Mouse (Mus musculus) gastrocnemius, postnatal 4 days (tissue): ENCODE measurements around the gene Mllt11. TPM values are rescaled to one million over a fixed set of nuclear protein-coding genes. Genes with fewer than 3 reads are reported as not detected.

Experiments used
- DNase-seq, 2 experiments: peaks; one replicate each; pipeline ENCODE4 v3.0.0; 2021 to 2022; ENCODE audit warnings: low spot score in 2 of 2, mixed read lengths in 2 of 2
- long read RNA-seq, 2 experiments: library from polyadenylated mRNA; stranded (forward); transcript quantifications; one replicate each; pipeline ENCODE4 v2.0.0; 2021
- total RNA-seq, 2 experiments: library from RNA; stranded (reverse); gene quantifications; 2 replicates each; pipeline ENCODE4 v1.2.3; 2021

The Mllt11 gene
- 10 to 100 TPM; 30.9 to 34.4 TPM for total RNA-seq
- long read RNA-seq, experiment 1, transcript Mllt11-201 (2 exons, 1,923 nt) = major isoform, 58 of 75 reads
- long read RNA-seq, experiment 1, partial matches to known transcripts = 2 of 75 reads
- long read RNA-seq, experiment 1, other reads (novel, unspliced or antisense) = 15 of 75 reads
- long read RNA-seq, experiment 2, transcript Mllt11-201 (2 exons, 1,923 nt) = major isoform, 52 of 65 reads
- long read RNA-seq, experiment 2, partial matches to known transcripts = 1 of 65 reads
- long read RNA-seq, experiment 2, other reads (novel, unspliced or antisense) = 12 of 65 reads

GRCm38 (mm10) chr3:95231298-95232221, at the start of gene Mllt11:
TSS of gene Mllt11 (minus strand) at chr3:95232171.
- no peak for DNase-seq

- peak; percentile 96 to 99 for DNase-seq
Observed at GRCm38 (mm10) chr3:95281216-95282126, 49.5 kb upstream of the Mllt11 start, which contains the start of the genes Mindy1 and Prune1. TSS of gene Mindy1 (plus strand) at chr3:95281345. TSS of gene Prune1 (minus strand) at chr3:95282076.

GRCm38 (mm10) chr3:95280747-95281146, 48.8 kb upstream of the Mllt11 start:
- no peak for DNase-seq

- DNase-seq = no peak
Observed at GRCm38 (mm10) chr3:95277149-95277551, 45.2 kb upstream of the Mllt11 start.

- no peak for DNase-seq
Observed at GRCm38 (mm10) chr3:95276428-95276934, 44.5 kb upstream of the Mllt11 start.

GRCm38 (mm10) chr3:95275161-95275560, 43.2 kb upstream of the Mllt11 start:
- no peak for DNase-seq

- DNase-seq = no peak
Observed at GRCm38 (mm10) chr3:95274453-95274852, 42.5 kb upstream of the Mllt11 start.

- no peak for DNase-seq
Observed at GRCm38 (mm10) chr3:95273471-95273870, 41.5 kb upstream of the Mllt11 start.

GRCm38 (mm10) chr3:95270766-95271364, 38.9 kb upstream of the Mllt11 start:
- DNase-seq = no peak

GRCm38 (mm10) chr3:95269789-95270188, 37.8 kb upstream of the Mllt11 start:
- no peak for DNase-seq

- no peak for DNase-seq
Observed at GRCm38 (mm10) chr3:95267855-95268254, 35.9 kb upstream of the Mllt11 start.

GRCm38 (mm10) chr3:95266052-95266451, 34.1 kb upstream of the Mllt11 start:
- no peak for DNase-seq

- DNase-seq = no peak
Observed at GRCm38 (mm10) chr3:95264724-95265123, 32.8 kb upstream of the Mllt11 start.

GRCm38 (mm10) chr3:95263089-95263739, 31.2 kb upstream of the Mllt11 start:
- DNase-seq = peak; percentile 30 to 65

- DNase-seq = no peak
Observed at GRCm38 (mm10) chr3:95261975-95262374, 30.0 kb upstream of the Mllt11 start.

GRCm38 (mm10) chr3:95256931-95257330, 25.0 kb upstream of the Mllt11 start:
- no peak for DNase-seq

- DNase-seq = no peak
Observed at GRCm38 (mm10) chr3:95250783-95251424, 18.9 kb upstream of the Mllt11 start, which contains the start of gene Bnipl. TSS of gene Bnipl (minus strand) at chr3:95251193.

- no peak for DNase-seq
Observed at GRCm38 (mm10) chr3:95250361-95250760, 18.4 kb upstream of the Mllt11 start.

- no peak for DNase-seq
Observed at GRCm38 (mm10) chr3:95247660-95248336, 15.8 kb upstream of the Mllt11 start.
